9 mouse cellular contexts compared by ENCODE assay signal in genomic region chr12:118661214-118661486, GRCm38 (mm10).
A peak's percentile ranks its signal among the peaks of the same experiment; 100 is the strongest.
DNase-seq lines count a peak whose midpoint lies in the region; ATAC-seq lines count a peak whose summit lies in the region.
"Had no signal": no experiment of that assay in that cellular context is flagged by ENCODE, and none has a peak within 500 bp of the region (broad histone marks: within the 10 kb centered on the region; RNA-seq: fewer than 3 reads in every experiment).

No protein-coding gene starts in this region.

- H3K4me1 ChIP-seq in kidney, embryonic 14.5 days (ENCODE audit: control insufficient read depth, insufficient read depth, low read length) = no peaks in the 10 kb centered on the region
- H3K4me1 ChIP-seq in forebrain, embryonic 12.5 days = peaks cover 29% of the 10 kb centered on the region
- peaks cover 21% of the 10 kb centered on the region for H3K4me1 ChIP-seq in limb, embryonic 13.5 days
- peaks cover 16% of the 10 kb centered on the region for H3K4me1 ChIP-seq in neural tube, embryonic 15.5 days

- peaks cover 12% of the 10 kb centered on the region; the same call in 1 of the 2 replicates for H3K27me3 ChIP-seq in kidney, embryonic 14.5 days (ENCODE audit: control insufficient read depth, insufficient read depth, low read length)
- H3K27me3 ChIP-seq in forebrain, embryonic 12.5 days = peaks cover 52% of the 10 kb centered on the region
- no peaks in the 10 kb centered on the region; the same call in 1 of the 2 replicates for H3K27me3 ChIP-seq in limb, embryonic 13.5 days
- peaks cover 51% of the 10 kb centered on the region for H3K27me3 ChIP-seq in neural tube, embryonic 15.5 days (replicated peaks)
- H3K27me3 ChIP-seq: CH12.LX had no signal

- intact Hi-C loops in left cerebral cortex, postnatal 4 days (cut with DNase I) = no loop called here

- no peak for DNase-seq in kidney, adult 11 months
- no peak for DNase-seq in adrenal gland, postnatal 36 days
- no peak for DNase-seq in frontal cortex, adult 2 months (ENCODE audit: extremely low spot score in 1 of 2, low spot score in 1 of 2)
- DNase-seq in left cerebral cortex, postnatal 4 days = no peak

- H3K4me3 ChIP-seq in kidney, embryonic 14.5 days (ENCODE audit: low read length) = no peak overlapping the region
- H3K4me3 ChIP-seq in forebrain, embryonic 12.5 days (replicated peaks) = no peak overlapping the region
- H3K4me3 ChIP-seq in limb, embryonic 13.5 days = peak overlapping the region; percentile 11; the same call in 1 of the 2 replicates
- H3K4me3 ChIP-seq in neural tube, embryonic 15.5 days (replicated peaks) = no peak overlapping the region

- H3K4me2 ChIP-seq in kidney, embryonic 14.5 days (replicated peaks; ENCODE audit: low read depth, low read length) = peak overlapping the region; percentile 21
- peak overlapping the region; percentile 43 for H3K4me2 ChIP-seq in forebrain, embryonic 12.5 days
- H3K4me2 ChIP-seq in limb, embryonic 13.5 days (replicated peaks) = peak overlapping the region; percentile 48
- H3K4me2 ChIP-seq in neural tube, embryonic 15.5 days = peak overlapping the region; percentile 25

- peak; percentile 35; the same call in 1 of the 2 replicates for ATAC-seq in kidney, embryonic 14.5 days (ENCODE audit: low FRiP score, low TSS enrichment)
- peak; percentile 73 for ATAC-seq in forebrain, embryonic 12.5 days (ENCODE audit: low FRiP score)
- no peak for ATAC-seq in limb, embryonic 13.5 days (ENCODE audit: low FRiP score, low read depth)
- peak; percentile 69; the same call in 1 of the 2 replicates for ATAC-seq in neural tube, embryonic 15.5 days (ENCODE audit: low FRiP score)

- no peaks in the 10 kb centered on the region for H3K36me3 ChIP-seq in kidney, embryonic 14.5 days (ENCODE audit: control insufficient read depth, insufficient read depth, low read length)
- H3K36me3 ChIP-seq in forebrain, embryonic 12.5 days (replicated peaks) = no peaks in the 10 kb centered on the region
- no peaks in the 10 kb centered on the region for H3K36me3 ChIP-seq in limb, embryonic 13.5 days
- H3K36me3 ChIP-seq in neural tube, embryonic 15.5 days = no peaks in the 10 kb centered on the region

- no peak overlapping the region for H3K27ac ChIP-seq in kidney, embryonic 14.5 days (ENCODE audit: low read depth, low read length)
- peak overlapping the region; percentile 0 for H3K27ac ChIP-seq in forebrain, embryonic 12.5 days
- no peak overlapping the region for H3K27ac ChIP-seq in limb, embryonic 13.5 days
- no peak overlapping the region for H3K27ac ChIP-seq in neural tube, embryonic 15.5 days (replicated peaks)

- no peak overlapping the region for H3K9ac ChIP-seq in kidney, embryonic 14.5 days (ENCODE audit: low read depth, low read length)
- no peak overlapping the region for H3K9ac ChIP-seq in forebrain, embryonic 12.5 days
- no peak overlapping the region for H3K9ac ChIP-seq in limb, embryonic 13.5 days
- H3K9ac ChIP-seq in neural tube, embryonic 15.5 days (replicated peaks) = no peak overlapping the region

- no peaks in the 10 kb centered on the region for H3K9me3 ChIP-seq in kidney, embryonic 14.5 days (ENCODE audit: control insufficient read depth, low read length)
- H3K9me3 ChIP-seq in forebrain, embryonic 12.5 days = no peaks in the 10 kb centered on the region
- H3K9me3 ChIP-seq in limb, embryonic 13.5 days = no peaks in the 10 kb centered on the region
- no peaks in the 10 kb centered on the region for H3K9me3 ChIP-seq in neural tube, embryonic 15.5 days (replicated peaks)

- 1% methylated on average over 5 of the region's 5 CpGs for WGBS in kidney, embryonic 14.5 days
- WGBS in forebrain, embryonic 12.5 days = 1% methylated on average over 5 of the region's 5 CpGs
- 1% methylated on average over 5 of the region's 5 CpGs for WGBS in limb, embryonic 13.5 days
- WGBS in neural tube, embryonic 15.5 days = 3% methylated on average over 5 of the region's 5 CpGs
